Mouse (Mus musculus) embryonic facial prominence, embryonic 12.5 days (tissue): ENCODE measurements at regions not wholly inside any gene's neighbourhood (a gene's known extent, or its start where the extent isn't known, plus 50 kb on each side); places are given as distances from the start of the nearest gene placed in this dataset.

Experiments used
- ATAC-seq: fragments of 200-750 bp; cut with Nextera tagmentation; 2 replicates; pipeline ENCODE4 v1.8.0; 2017; ENCODE audit not compliant: insufficient number of reproducible peaks, insufficient read depth, low FRiP score, low TSS enrichment
- H3K27ac ChIP-seq: fragments of 300-500 bp; sonication (generic); 2 replicates; pipeline ENCODE4 v1.5.1; 2016; ENCODE audit warnings: mild to moderate bottlenecking
- H3K27me3 ChIP-seq: fragments of 300-500 bp; sonication (generic); 2 replicates; pipeline ENCODE4 v1.6.1; 2016; ENCODE audit warnings: mild to moderate bottlenecking, moderate library complexity
- H3K36me3 ChIP-seq: fragments of 300-500 bp; sonication (generic); 2 replicates; pipeline ENCODE4 v1.6.1; 2016; ENCODE audit warnings: mild to moderate bottlenecking
- H3K4me1 ChIP-seq: fragments of 300-500 bp; sonication (generic); 2 replicates; pipeline ENCODE4 v1.6.1; 2016
- H3K4me2 ChIP-seq: fragments of 300-500 bp; sonication (generic); replicated peaks from 2 replicates; pipeline ENCODE4 v1.6.1; 2016; ENCODE audit warnings: mild to moderate bottlenecking, moderate library complexity
- H3K4me3 ChIP-seq: fragments of 300-500 bp; sonication (generic); 2 replicates; pipeline ENCODE4 v1.5.1; 2016; ENCODE audit warnings: mild to moderate bottlenecking
- H3K9ac ChIP-seq: fragments of 300-500 bp; sonication (generic); 2 replicates; pipeline ENCODE4 v1.6.1; 2016; ENCODE audit warnings: mild to moderate bottlenecking, moderate library complexity
- H3K9me3 ChIP-seq: fragments of 300-500 bp; sonication (generic); 2 replicates; pipeline ENCODE4 v1.6.1; 2016; ENCODE audit warnings: mild to moderate bottlenecking, moderate library complexity
- WGBS: fragments of 180-500 bp; shearing (Covaris S2); methylation state at CpG from one replicate; pipeline ENCODE4 v1.1.7; 2016; 5-methylcytosine and 5-hydroxymethylcytosine counted together

DNA sequence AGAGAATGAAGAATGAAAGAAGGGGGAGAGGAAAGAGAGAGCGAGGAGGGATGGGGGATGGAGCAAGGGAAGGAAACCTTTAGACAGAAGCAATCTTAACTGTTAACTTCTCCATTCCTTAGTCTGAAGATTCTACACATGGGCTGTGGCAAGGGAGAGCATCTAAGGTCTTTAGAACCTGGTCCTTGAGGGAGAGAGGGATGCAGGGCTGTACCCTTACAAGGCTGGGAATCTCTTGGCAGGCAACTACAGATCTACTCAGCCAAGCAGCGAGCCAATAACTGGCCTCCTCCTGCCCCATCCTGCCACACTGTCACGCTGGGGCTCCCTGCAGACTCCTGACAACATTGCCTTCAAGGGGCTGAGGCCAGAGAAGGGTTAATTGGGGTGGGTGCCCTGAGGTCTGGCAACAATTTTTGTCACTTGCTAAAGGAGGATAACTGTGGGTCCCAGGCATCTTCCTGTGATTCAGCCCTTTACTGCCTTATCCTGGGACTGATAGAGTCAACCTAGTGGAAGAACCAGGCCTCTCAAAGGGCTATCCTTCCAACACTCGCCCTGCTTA lies 205.7 kb downstream of the Rpap3 start:
- Histone ChIP-seq H3K4me2 (no peak overlapping the region), H3K27me3 (no peaks in the 10 kb centered on the region), H3K9me3 (no peaks in the 10 kb centered on the region), H3K27ac (no peak overlapping the region), H3K9ac (no peak overlapping the region), H3K4me3 (no peak overlapping the region), H3K36me3 (no peaks in the 10 kb centered on the region), H3K4me1 (no peaks in the 10 kb centered on the region)
- 66% methylated on average over 4 of the region's 4 CpGs for WGBS
- no peak for ATAC-seq

DNA sequence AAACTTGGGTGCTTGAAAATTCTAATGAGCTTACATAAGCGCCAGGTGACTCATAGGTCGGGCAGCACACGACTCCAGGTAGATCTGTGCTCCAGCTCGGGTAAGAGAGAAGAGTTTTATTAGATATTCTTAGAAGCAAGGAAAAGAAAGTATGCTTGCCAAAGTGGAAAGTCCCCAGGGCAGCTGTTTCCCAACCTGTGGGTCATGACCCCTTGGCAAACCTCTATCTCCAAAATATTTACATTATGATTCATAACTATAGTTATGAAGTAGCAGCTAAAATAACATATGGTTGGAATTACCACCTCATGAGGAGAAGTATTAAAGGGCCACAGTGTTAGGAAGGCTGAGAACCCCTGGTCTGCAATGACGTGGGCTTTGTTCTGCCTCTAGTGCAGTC lies 206.4 kb downstream of the Rpap3 start:
- Histone ChIP-seq H3K4me2 (no peak overlapping the region), H3K27ac (no peak overlapping the region), H3K4me1 (no peaks in the 10 kb centered on the region), H3K9ac (no peak overlapping the region), H3K27me3 (no peaks in the 10 kb centered on the region), H3K36me3 (no peaks in the 10 kb centered on the region), H3K4me3 (no peak overlapping the region), H3K9me3 (no peaks in the 10 kb centered on the region)
- WGBS = 68% methylated on average over 5 of the region's 5 CpGs
- ATAC-seq = no peak

DNA sequence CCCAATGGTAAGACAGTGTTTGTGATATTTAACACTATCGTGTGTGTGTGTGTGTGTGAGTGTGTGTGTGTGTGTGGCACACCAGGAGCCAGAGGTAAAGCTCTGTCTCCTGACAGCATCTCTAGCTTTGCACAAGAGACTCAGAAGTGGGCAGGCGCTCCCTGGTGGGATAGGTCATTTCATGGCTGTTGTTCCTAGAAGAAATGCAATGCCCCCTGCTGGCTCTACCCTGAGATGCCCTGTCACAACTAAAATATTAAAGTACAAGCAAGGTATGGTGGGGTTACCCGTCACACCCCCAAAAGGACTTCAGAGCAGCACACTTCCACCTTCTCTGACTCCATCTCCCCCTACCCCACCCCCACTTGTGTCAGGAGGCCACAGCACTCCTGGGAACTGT lies 207.2 kb downstream of the Rpap3 start:
- no peak overlapping the region for H3K4me2 ChIP-seq
- no peak overlapping the region for H3K27ac ChIP-seq
- H3K4me1 ChIP-seq = no peaks in the 10 kb centered on the region
- no peaks in the 10 kb centered on the region for H3K9me3 ChIP-seq
- WGBS = 93% methylated on average over 3 of the region's 3 CpGs
- H3K9ac ChIP-seq = no peak overlapping the region
- H3K4me3 ChIP-seq = no peak overlapping the region
- no peak for ATAC-seq
- no peaks in the 10 kb centered on the region for H3K36me3 ChIP-seq
- H3K27me3 ChIP-seq = no peaks in the 10 kb centered on the region

DNA sequence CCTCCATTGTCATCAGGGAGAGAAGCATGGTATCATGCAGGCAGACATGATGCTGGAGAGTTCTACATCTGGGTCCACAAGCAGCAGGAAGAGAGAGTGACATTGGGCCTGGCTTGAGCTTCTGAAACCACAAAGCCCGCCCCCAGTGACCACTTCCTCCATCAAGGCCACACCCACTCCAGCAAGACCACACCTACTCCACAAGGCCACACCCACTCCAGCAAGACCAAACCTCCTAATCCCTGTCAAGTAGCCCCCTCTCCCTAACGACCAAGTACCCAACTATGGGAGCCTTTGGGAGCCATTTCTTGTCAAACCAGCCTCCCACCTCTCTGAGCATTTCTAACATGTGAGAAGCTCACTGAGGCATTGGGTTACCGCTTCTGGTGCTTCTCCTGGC lies 209.6 kb downstream of the Rpap3 start:
- no peak overlapping the region for H3K9ac ChIP-seq
- H3K27ac ChIP-seq = no peak overlapping the region
- no peaks in the 10 kb centered on the region for H3K9me3 ChIP-seq
- no peak for ATAC-seq
- H3K4me1 ChIP-seq = no peaks in the 10 kb centered on the region
- no peaks in the 10 kb centered on the region for H3K27me3 ChIP-seq
- H3K36me3 ChIP-seq = no peaks in the 10 kb centered on the region
- WGBS = 77% methylated on average over 3 of the region's 3 CpGs
- no peak overlapping the region for H3K4me3 ChIP-seq
- H3K4me2 ChIP-seq = no peak overlapping the region

DNA sequence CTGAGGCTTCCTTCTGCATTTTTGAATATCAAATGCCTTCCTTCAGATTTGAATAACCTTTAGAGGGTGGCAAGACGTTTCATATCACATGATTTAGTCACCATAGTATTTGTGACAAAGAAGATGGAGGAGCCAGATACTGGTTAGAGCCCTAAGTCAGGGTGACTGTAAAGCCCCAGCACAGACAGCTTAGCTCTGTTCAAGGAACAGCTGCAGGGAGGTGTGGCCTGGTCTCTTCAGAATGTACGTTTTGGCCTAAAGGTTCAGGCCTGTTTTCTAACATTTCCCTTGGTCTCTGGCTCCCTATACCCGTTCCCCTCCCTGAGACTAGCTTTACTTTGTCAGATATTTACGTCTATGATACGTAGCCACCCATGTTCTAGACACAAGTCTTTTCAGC lies 212.3 kb downstream of the Rpap3 start:
- no peak overlapping the region for H3K4me3 ChIP-seq
- no peaks in the 10 kb centered on the region for H3K9me3 ChIP-seq
- H3K36me3 ChIP-seq = no peaks in the 10 kb centered on the region
- H3K27ac ChIP-seq = no peak overlapping the region
- no peak overlapping the region for H3K9ac ChIP-seq
- no peak for ATAC-seq
- no peaks in the 10 kb centered on the region for H3K4me1 ChIP-seq
- H3K4me2 ChIP-seq = no peak overlapping the region
- 80% methylated on average over 5 of the region's 5 CpGs for WGBS
- no peaks in the 10 kb centered on the region for H3K27me3 ChIP-seq

DNA sequence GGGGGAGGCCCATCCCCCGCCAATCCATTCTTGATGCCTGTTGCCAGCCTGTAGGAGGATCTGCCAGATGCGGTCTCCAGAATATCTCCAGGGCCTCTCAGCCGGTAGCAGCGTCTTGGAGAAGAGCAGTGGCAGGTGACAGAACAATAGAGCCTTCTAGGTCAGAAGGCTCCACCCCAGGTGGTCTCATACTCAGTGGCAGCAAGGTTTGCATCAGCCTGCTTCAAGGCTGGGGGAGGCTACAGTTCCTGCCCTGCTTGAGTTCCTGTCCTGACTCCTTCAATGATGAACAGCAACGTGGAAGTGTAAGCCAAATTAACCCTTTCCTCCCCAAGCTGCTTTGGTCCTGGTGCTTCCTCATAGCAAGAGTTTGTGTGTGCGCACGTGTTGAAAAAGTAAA lies 213.8 kb downstream of the Rpap3 start:
- Histone ChIP-seq H3K27me3 (no peaks in the 10 kb centered on the region), H3K4me3 (no peak overlapping the region), H3K9me3 (no peaks in the 10 kb centered on the region), H3K36me3 (no peaks in the 10 kb centered on the region), H3K4me2 (no peak overlapping the region), H3K27ac (no peak overlapping the region), H3K9ac (no peak overlapping the region), H3K4me1 (no peaks in the 10 kb centered on the region)
- WGBS = 78% methylated on average over 7 of the region's 7 CpGs
- no peak for ATAC-seq

DNA sequence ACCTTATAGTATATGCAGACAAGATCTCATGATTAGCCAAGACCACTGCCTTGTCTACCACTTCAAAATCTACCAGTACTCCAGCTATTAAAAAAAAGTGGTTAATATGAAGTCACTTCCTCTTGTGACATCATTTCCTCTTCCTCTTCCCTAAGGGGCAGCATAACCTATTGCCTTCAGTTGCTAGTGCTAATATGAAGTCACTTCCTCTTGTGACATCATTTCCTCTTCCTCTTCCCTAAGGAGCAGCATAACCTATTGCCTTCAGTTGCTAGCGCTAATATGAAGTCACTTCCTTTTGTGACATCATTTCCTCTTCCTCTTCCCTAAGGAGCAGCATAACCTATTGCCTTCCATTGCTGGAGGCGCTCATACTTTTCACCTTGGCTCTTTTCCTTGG lies 218.2 kb downstream of the Rpap3 start:
- WGBS = 94% methylated on average over 2 of the region's 2 CpGs
- H3K4me1 ChIP-seq = no peaks in the 10 kb centered on the region
- no peaks in the 10 kb centered on the region for H3K36me3 ChIP-seq
- H3K27ac ChIP-seq = no peak overlapping the region
- no peak overlapping the region for H3K4me2 ChIP-seq
- no peak for ATAC-seq
- no peaks in the 10 kb centered on the region for H3K27me3 ChIP-seq
- no peak overlapping the region for H3K4me3 ChIP-seq
- no peak overlapping the region for H3K9ac ChIP-seq
- no peaks in the 10 kb centered on the region for H3K9me3 ChIP-seq

DNA sequence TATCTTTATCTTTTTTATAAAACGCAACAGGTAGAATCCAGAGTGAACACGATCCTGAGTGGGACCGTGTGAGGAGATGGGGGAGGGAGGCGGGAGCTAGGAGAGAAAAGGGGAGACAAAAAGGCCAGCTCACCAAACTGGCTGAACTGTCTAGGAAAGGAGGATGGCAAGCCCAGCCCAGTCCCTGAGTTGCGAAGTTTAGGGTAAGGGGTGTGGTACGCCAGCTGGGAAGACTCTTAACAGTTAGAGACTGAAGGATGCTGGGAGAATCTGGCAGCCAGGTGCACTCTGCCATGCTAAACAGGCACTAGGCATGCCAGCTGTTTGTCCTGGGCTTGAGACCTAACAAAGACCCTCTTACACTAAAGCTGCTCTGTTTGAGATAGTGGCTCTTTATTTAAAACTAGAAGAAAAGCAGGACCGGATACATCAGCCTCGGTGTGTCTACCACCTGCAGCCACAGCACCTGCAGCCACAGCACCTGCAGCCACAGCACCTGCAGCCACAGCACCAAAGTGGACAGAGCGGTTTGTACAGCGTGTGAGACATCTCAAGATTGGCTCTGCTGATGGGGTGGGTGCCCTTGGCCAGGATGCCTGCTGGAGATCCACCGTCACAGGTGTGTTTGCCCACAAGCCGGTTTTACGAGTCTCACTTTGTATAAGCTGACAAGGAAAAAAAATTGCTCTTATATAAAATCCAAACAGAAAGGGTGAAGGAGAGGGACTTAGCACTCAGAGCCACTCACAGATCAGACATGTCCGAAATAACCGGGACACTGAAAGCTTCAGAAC lies 225.1 kb upstream of the Amigo2 start:
- 89% methylated on average over 15 of the region's 15 CpGs for WGBS
- no peaks in the 10 kb centered on the region for H3K27me3 ChIP-seq
- H3K27ac ChIP-seq = no peak overlapping the region
- H3K36me3 ChIP-seq = no peaks in the 10 kb centered on the region
- H3K4me3 ChIP-seq = no peak overlapping the region
- no peak for ATAC-seq
- no peaks in the 10 kb centered on the region for H3K9me3 ChIP-seq
- no peak overlapping the region for H3K4me2 ChIP-seq
- H3K4me1 ChIP-seq = no peaks in the 10 kb centered on the region
- H3K9ac ChIP-seq = no peak overlapping the region

DNA sequence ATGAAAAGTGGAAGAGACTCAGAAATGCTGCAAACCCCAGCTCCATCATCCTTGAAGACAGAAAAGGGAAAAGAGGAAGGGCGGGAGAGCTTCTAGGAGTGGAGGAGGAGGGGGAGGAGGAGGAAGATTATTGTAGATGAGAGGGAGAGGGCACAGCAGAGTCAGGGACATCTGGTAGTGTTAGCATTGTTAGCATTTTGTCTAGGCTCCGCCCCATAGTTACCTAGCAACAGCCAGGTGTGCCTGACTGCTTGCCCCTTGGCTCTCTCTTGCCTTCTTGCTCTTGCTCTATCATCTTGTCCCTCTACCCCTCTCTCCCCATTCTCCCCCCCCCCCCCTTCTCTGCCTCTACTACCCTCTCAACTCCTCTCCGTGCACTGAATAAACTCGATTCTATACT lies 224.4 kb upstream of the Amigo2 start:
- H3K36me3 ChIP-seq = no peaks in the 10 kb centered on the region
- 76% methylated on average over 4 of the region's 4 CpGs for WGBS
- H3K4me1 ChIP-seq = no peaks in the 10 kb centered on the region
- H3K4me2 ChIP-seq = no peak overlapping the region
- H3K9me3 ChIP-seq = no peaks in the 10 kb centered on the region
- no peaks in the 10 kb centered on the region for H3K27me3 ChIP-seq
- no peak overlapping the region for H3K27ac ChIP-seq
- no peak overlapping the region for H3K4me3 ChIP-seq
- no peak overlapping the region for H3K9ac ChIP-seq
- ATAC-seq = no peak

DNA sequence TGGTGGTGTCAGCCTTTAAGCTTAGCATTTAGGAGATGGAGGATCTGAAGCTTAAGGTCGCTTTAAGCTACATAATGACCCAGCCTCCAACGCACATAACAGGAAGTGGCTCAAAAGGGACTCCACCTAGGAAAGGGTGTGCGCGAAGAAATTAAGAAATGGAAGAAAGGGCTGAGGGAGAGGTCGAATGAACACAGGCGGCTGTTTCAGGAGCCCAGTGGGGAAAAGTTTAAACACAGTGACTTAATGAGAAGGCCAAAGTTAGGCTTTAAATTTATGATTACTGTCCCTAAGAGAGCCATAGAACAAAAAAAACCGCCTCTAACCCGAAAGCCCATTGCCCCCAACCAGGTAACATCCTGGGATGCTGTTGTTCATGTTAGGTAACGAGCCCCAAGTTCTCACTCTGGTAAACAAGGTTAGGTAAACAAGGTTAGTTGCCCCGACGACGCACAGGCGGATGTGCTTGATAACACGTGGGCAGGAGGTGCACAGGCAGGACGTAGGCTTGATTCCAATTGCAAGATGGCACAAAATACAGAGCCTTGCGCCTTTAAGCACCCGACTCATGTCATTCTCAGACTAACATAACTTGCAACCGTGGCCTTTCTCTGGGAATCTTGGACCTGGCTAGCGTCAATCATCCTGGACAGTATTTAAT lies 222.7 kb upstream of the Amigo2 start:
- no peak for ATAC-seq
- no peaks in the 10 kb centered on the region for H3K27me3 ChIP-seq
- 81% methylated on average over 19 of the region's 19 CpGs for WGBS

DNA sequence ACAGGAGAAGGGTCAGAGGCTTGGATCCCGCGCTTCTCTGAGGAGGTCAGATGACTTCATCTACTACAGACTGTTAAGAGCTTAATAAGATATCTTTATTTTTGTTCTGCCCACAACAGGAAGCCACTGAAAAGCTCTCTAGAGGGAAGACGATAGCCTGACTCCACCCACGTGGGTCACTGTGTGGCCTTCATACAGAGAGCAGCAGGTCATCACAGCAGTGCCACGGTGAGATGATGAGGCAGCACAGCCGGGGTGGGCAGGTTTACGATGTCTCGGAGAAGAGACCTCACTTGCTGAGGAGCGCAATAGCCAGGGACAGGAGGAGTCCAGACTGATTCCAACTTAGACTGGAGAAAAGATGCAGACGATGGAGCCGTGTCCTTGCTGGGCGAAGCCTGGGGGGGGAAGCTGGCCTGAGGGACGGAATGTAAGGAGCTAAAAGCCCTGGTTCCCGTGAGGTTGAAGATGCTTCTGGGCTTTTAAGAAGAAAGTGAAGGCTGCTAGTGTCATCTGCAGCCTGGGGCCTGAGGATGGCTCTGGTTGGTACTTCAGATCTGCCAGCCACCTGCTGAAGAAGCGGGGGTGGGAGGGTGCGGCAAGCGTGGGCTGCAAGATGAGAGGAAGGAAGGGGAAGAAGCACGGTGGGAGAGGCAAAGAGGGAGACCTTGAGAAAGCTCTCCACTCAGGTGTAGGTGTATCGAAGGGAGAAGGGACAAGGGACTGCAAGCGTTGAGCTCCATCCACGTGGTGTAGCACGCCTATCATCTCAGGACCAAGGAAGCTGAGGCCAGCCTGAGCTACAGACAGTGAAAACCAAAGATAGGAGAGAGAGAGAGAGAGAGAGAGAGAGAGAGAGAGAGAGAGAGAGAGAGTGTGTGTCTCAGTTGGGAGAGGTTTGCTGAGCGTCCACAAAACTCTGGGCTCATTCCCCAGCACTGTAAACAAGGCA lies 221.9 kb upstream of the Amigo2 start:
- Histone ChIP-seq H3K4me3 (no peak overlapping the region), H3K4me2 (no peak overlapping the region), H3K4me1 (no peaks in the 10 kb centered on the region), H3K36me3 (no peaks in the 10 kb centered on the region), H3K9me3 (no peaks in the 10 kb centered on the region), H3K9ac (no peak overlapping the region), H3K27ac (no peak overlapping the region), H3K27me3 (no peaks in the 10 kb centered on the region)
- 79% methylated on average over 23 of the region's 23 CpGs for WGBS
- ATAC-seq = no peak

More for the DNA sequence above, 222.7 kb upstream of the Amigo2 start:
- Histone ChIP-seq H3K4me2 (no peak overlapping the region), H3K9me3 (no peaks in the 10 kb centered on the region), H3K4me1 (no peaks in the 10 kb centered on the region), H3K27ac (no peak overlapping the region), H3K4me3 (no peak overlapping the region), H3K9ac (no peak overlapping the region), H3K36me3 (no peaks in the 10 kb centered on the region)
